Mouse (Mus musculus) cortical plate, adult 2 months (tissue): ENCODE results near the gene Myo3a.

Source experiments
- CTCF ChIP-seq: fragments of 200-500 bp; IDR thresholded peaks from 2 replicates; pipeline ENCODE4 v1.5.1; 2011; ENCODE audit warnings: mild to moderate bottlenecking, control low read depth, low read length; ENCODE audit not compliant: insufficient read depth; ENCODE audit errors: extremely low read depth
- POLR2A ChIP-seq: fragments of 200-500 bp; IDR thresholded peaks from 2 replicates; pipeline ENCODE4 v1.6.1; 2011; ENCODE audit warnings: mild to moderate bottlenecking, low read length, control low read depth; ENCODE audit not compliant: insufficient read depth; ENCODE audit errors: extremely low read depth

DNA sequence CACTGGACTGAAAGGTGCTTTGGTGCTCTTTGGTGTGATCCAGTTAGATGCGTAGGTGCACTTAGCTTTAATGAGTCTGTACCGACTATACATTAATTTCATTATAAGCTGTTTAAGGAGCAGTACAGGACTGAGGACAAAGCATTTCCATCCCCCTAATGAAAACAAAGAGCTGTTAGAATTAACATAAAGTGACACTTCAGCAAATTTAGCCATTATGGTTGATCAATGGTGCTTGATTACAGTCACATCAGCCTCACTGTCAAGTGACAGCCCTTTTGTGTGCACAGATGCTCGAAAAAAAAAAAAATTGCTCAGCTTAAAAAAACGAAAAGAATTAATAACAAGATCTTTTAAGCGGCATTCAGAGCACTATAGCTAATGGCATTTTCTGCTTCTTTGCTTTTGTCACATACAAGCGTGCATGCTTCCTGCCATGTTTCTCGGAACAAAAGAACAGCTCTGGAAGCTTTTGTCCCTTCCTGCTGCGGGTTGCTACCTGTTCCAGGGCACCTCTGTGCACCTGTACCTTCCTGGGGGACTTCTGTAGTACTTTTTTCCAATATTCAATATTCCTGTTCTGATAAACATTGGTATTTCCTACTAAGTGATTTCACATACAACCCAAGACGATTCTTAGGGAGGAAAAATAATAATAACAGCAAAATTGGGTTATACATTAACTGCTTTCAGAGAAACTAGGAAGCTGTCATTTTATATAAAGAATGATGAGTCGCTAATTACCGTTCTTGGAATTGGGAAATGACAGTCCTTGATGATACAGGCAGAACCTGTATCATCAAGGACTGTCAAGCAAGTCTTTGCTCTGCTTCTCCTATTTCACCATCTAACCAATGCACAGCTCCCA lies 66.5 kb downstream of the Myo3a start:
- no peak for TF ChIP-seq POLR2A
- no peak for TF ChIP-seq CTCF
